In the genomic region with DNA sequence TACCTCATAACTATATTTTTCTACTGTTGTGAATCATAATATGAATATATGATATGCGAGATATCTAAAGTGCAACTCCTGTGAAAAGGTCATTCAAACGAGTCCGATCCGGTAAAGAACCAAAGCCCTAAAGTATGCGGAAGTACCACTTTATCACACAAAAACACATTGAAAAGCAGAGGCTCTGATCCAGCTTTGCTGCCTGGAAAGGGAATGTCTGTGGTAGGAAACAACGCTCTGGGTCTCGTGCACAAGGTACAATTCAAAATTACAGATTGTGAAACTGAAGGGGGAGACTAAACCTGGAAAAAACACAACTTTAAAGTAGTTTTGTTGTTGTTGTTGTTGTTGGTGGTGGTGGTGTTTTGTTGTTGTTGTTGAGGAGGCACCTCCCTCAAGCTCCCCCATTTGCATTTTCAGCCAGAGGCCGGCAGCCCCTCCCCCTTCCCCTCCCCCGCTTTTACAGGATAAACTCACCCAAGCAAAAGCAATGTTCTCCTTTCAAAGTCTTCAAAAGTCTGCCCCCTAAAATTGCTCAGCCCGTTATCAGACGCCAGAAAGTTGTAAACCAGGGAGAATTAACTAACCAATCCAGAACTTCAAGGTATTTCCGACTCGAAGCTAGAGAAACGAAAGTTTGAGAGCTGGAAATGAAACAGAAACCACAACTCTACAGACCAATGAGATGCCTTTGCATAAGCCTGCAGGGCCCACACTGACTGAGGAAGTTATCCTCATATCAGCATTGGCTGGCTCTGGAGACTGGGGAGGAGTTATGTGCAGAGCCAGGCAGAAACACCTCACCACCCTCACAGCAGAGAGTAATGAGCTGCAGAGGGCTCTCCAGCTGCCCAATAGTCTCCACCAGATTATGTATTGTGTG, we compare ENCODE assay signal across 7 mouse cellular contexts. TPM values are rescaled to one million over a fixed set of nuclear protein-coding genes. Genes with fewer than 3 reads are reported as not detected.
DNase-seq lines count a peak whose midpoint lies in the region; ATAC-seq lines count a peak whose summit lies in the region.

Trim12c (minus strand) TSS at position 646 of the 883 bp plus-strand sequence.

- no peaks in the 10 kb centered on the region for H3K36me3 ChIP-seq in limb, embryonic 12.5 days
- H3K36me3 ChIP-seq in midbrain, embryonic 13.5 days: no peaks in the 10 kb centered on the region

- ATAC-seq in limb, embryonic 12.5 days (ENCODE audit: insufficient number of reproducible peaks, insufficient read depth, low FRiP score, low TSS enrichment, low read depth): peak; percentile 100
- ATAC-seq in midbrain, embryonic 13.5 days: peak; percentile 94

- H3K27me3 ChIP-seq in limb, embryonic 12.5 days: no peaks in the 10 kb centered on the region
- no peaks in the 10 kb centered on the region for H3K27me3 ChIP-seq in midbrain, embryonic 13.5 days

- 4% methylated on average over 14 of the region's 14 CpGs for WGBS in limb, embryonic 12.5 days
- WGBS in midbrain, embryonic 13.5 days: 9% methylated on average over 14 of the region's 14 CpGs

- no peaks in the 10 kb centered on the region for H3K4me1 ChIP-seq in limb, embryonic 12.5 days (replicated peaks)
- peaks cover 4% of the 10 kb centered on the region; the same call in 1 of the 2 replicates for H3K4me1 ChIP-seq in midbrain, embryonic 13.5 days (replicated peaks)

- H3K4me3 ChIP-seq in limb, embryonic 12.5 days (replicated peaks): peak within 1 kb of the TSS; percentile 42
- H3K4me3 ChIP-seq in midbrain, embryonic 13.5 days (replicated peaks): peak within 1 kb of the TSS; percentile 26

- peak within 1 kb of the TSS; percentile 59 for H3K4me2 ChIP-seq in limb, embryonic 12.5 days
- H3K4me2 ChIP-seq in midbrain, embryonic 13.5 days (replicated peaks): peak within 1 kb of the TSS; percentile 42

- DNase-seq in NIH3T3 (ENCODE audit: low read depth): peak; percentile 86
- DNase-seq in c-Kit-positive CD71-positive TER-119-positive erythroid progenitor cells, embryonic 14.5 days (ENCODE audit: low spot score): peak; percentile 74
- DNase-seq in gastrocnemius, postnatal 10 days: peak; percentile 33
- peak; percentile 57 for DNase-seq in hindlimb bud, embryonic 11.5 days (ENCODE audit: extremely low spot score, low read depth, low spot score)
- DNase-seq in spleen, postnatal 14 days (ENCODE audit: low spot score in 2 of 2): peak; percentile 34 to 52

- H3K27ac ChIP-seq in limb, embryonic 12.5 days: peak within 1 kb of the TSS; percentile 69; the same call in 1 of the 2 replicates
- H3K27ac ChIP-seq in midbrain, embryonic 13.5 days: no peak within 1 kb of the TSS

- peak within 1 kb of the TSS; percentile 34; the same call in 1 of the 2 replicates for H3K9ac ChIP-seq in limb, embryonic 12.5 days (replicated peaks)
- no peak within 1 kb of the TSS for H3K9ac ChIP-seq in midbrain, embryonic 13.5 days (replicated peaks)

- no peaks in the 10 kb centered on the region for H3K9me3 ChIP-seq in limb, embryonic 12.5 days
- no peaks in the 10 kb centered on the region for H3K9me3 ChIP-seq in midbrain, embryonic 13.5 days

RNA-seq across cellular contexts. Expression of gene Trim12c, which starts in this region (rescaled TPM):
- 1 to 10 TPM; 2.1 to 2.6 TPM for total RNA-seq in gastrocnemius, postnatal 10 days (2021)
- 2.4 and 2.5 TPM in 2 replicates for polyA plus RNA-seq in limb, embryonic 12.5 days (2016; fragmentation: Nextera tagmentation; extraction: Ambion mirVana)
- 1.1 and 1.5 TPM in 2 replicates for polyA plus RNA-seq in midbrain, embryonic 13.5 days (2015; fragmentation: Nextera tagmentation; extraction: Ambion mirVana)

Comparison
In these comparisons a context has a peak if more than half of its experiments do, and no peak if none do; other contexts are left out.
1. DNase-seq: peak in every context shown above with its lines; median percentile 86 in NIH3T3; 74 in c-Kit-positive CD71-positive TER-119-positive erythroid progenitor cells, embryonic 14.5 days; 57 in hindlimb bud, embryonic 11.5 days; 43 in spleen, postnatal 14 days; 33 in gastrocnemius, postnatal 10 days.